Mouse (Mus musculus) adrenal gland, adult 2 months (tissue): Measurements from ENCODE around the gene Mmp23. TPM values are rescaled to one million over a fixed set of nuclear protein-coding genes. Genes with fewer than 3 reads are reported as not detected.

Experiments used
- DNase-seq: peaks from one replicate; pipeline ENCODE4 v3.0.0; 2021
- polyA plus RNA-seq: library from polyadenylated mRNA; depleted of rRNA; stranded (reverse); fragments of >200 nt; gene quantifications from 2 replicates; pipeline ENCODE4 v1.2.3, GENCODE M21; 2012; rRNA removed
- total RNA-seq, 2 experiments: library from RNA; stranded (reverse); gene quantifications; 2 replicates each; pipeline ENCODE4 v1.2.3; 2021

Mmp23 gene
- total and polyA plus RNA-seq, 3 experiments, result 5.2 to 23.9 (median 7.6) TPM

DNA sequence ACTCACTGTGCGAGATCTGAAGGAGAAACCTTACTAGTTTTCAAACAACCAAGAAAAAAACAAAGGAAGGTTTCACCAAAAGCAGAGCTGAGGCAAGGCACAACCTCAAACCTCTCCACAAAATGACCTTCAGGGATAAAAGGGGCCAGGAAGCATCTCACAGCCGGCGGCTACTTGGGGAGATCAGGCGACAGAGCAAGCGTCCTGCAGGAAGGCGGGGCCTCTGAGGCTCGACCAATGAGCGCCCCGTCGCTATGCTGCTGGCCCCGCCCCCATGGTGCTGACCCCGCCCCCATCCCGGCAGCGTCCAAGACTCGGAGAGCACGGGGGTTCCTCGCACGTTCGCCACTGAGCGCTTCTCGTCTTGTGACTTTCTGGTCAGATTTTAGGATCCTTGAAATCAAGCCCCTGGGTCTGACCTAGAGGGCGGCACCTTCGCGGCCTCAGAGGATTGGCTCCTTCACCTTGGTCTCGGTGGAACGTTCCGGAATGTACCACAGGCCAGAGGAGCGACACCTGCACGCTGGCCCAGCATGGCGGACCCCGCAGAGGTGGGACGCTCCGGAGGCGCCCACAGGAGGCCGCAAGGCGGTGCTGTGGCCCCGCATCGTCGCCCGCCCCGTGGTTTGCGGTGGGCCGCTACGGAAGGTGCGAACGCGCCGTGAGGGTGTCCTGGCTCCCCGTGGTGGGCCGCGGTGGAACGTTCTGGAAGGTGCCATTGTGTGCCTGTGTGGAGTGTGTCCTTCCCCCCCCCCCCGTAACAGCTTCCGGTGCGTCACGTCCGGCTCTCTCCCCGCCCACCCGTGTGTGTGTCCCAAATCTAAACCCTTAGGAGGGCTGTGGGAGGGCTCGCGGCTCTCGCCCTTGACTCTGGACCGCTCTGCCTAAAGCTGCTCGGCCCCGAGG lies 51.8 kb downstream of the Mmp23 start, which contains the start of gene Slc35e2:
Gene Slc35e2, plus strand, starts transcription at position 326 of the 906 bp plus-strand sequence.
- peak; percentile 95 for DNase-seq

Other genes starting within 250 kb of the Mmp23 start
- under 1 TPM; 0.62 to 0.63 TPM for gene Cfap74, start 244.2 kb downstream of the Mmp23 start, total RNA-seq
- gene Cfap74, start 244.2 kb downstream of the Mmp23 start, polyA plus RNA-seq, result 0.50 and 0.65 TPM in 2 replicates
- 10 to 100 TPM in 1 of 2 experiments, 1 to 10 TPM in 1; 7.5 to 13.1 TPM for gene Tmem52, start 184.3 kb downstream of the Mmp23 start, total RNA-seq
- 79.1 and 189 TPM in 2 replicates for gene Tmem52, start 184.3 kb downstream of the Mmp23 start, polyA plus RNA-seq
- 100 to 1,000 TPM; 445 to 452 TPM for gene Gnb1, start 162.0 kb downstream of the Mmp23 start, total RNA-seq
- 353 and 354 TPM in 2 replicates for gene Gnb1, start 162.0 kb downstream of the Mmp23 start, polyA plus RNA-seq
- gene Nadk, start 91.0 kb downstream of the Mmp23 start, total RNA-seq, result 100 to 1,000 TPM; 184 to 322 TPM
- gene Nadk, start 91.0 kb downstream of the Mmp23 start, polyA plus RNA-seq, result 297 and 390 TPM in 2 replicates
- 10 to 100 TPM; 33.6 to 35.9 TPM for gene Slc35e2, start 52.0 kb downstream of the Mmp23 start, total RNA-seq
- 17.5 and 29.6 TPM in 2 replicates for gene Slc35e2, start 52.0 kb downstream of the Mmp23 start, polyA plus RNA-seq
- 10 to 100 TPM; 41.6 to 46.7 TPM for gene Cdk11b, start 28.5 kb downstream of the Mmp23 start, total RNA-seq
- gene Cdk11b, start 28.5 kb downstream of the Mmp23 start, polyA plus RNA-seq, result 11.9 and 18.9 TPM in 2 replicates
- gene Gm10563, start 8.0 kb downstream of the Mmp23 start, total RNA-seq, result not detected
- not detected in 2 replicates for gene Gm10563, start 8.0 kb downstream of the Mmp23 start, polyA plus RNA-seq
- 10 to 100 TPM; 40.8 to 50.9 TPM for gene Mib2, start 15.8 kb upstream of the Mmp23 start, total RNA-seq
- gene Mib2, start 15.8 kb upstream of the Mmp23 start, polyA plus RNA-seq, result 110 and 117 TPM in 2 replicates
- gene Fndc10, start 41.0 kb upstream of the Mmp23 start, total RNA-seq, result 10 to 100 TPM; 42.6 to 65.1 TPM
- gene Fndc10, start 41.0 kb upstream of the Mmp23 start, polyA plus RNA-seq, result 247 and 266 TPM in 2 replicates
- gene Ssu72, start 51.4 kb upstream of the Mmp23 start, total RNA-seq, result 100 to 1,000 TPM; 104 to 143 TPM
- gene Ssu72, start 51.4 kb upstream of the Mmp23 start, polyA plus RNA-seq, result 178 and 190 TPM in 2 replicates
- gene Tmem240, start 81.4 kb upstream of the Mmp23 start, total RNA-seq, result under 1 TPM; 0.55 to 0.73 TPM
- gene Tmem240, start 81.4 kb upstream of the Mmp23 start, polyA plus RNA-seq, result 2.0 and 3.1 TPM in 2 replicates
- 10 to 100 TPM; 71.4 to 90.7 TPM for gene Atad3a, start 107.7 kb upstream of the Mmp23 start, total RNA-seq
- 226 and 242 TPM in 2 replicates for gene Atad3a, start 107.7 kb upstream of the Mmp23 start, polyA plus RNA-seq
- gene Vwa1, start 121.3 kb upstream of the Mmp23 start, total RNA-seq, result 1 to 10 TPM; 2.5 to 4.8 TPM
- 9.4 and 12.0 TPM in 2 replicates for gene Vwa1, start 121.3 kb upstream of the Mmp23 start, polyA plus RNA-seq
- under 1 TPM; 0.52 to 0.62 TPM for gene Tmem88b, start 132.5 kb upstream of the Mmp23 start, total RNA-seq
- gene Tmem88b, start 132.5 kb upstream of the Mmp23 start, polyA plus RNA-seq, result 0.81 and 0.97 TPM in 2 replicates
- not detected for gene Ankrd65, start 137.1 kb upstream of the Mmp23 start, total RNA-seq
- 0.11 and 0.16 TPM in 2 replicates for gene Ankrd65, start 137.1 kb upstream of the Mmp23 start, polyA plus RNA-seq
- gene Mrpl20, start 149.5 kb upstream of the Mmp23 start, total RNA-seq, result 100 to 1,000 TPM; 122 to 141 TPM
- gene Mrpl20, start 149.5 kb upstream of the Mmp23 start, polyA plus RNA-seq, result 42.1 and 65.2 TPM in 2 replicates
- gene Ccnl2, start 159.1 kb upstream of the Mmp23 start, total RNA-seq, result 100 to 1,000 TPM in 1 of 2 experiments, 10 to 100 TPM in 1; 70.2 to 118 TPM
- gene Ccnl2, start 159.1 kb upstream of the Mmp23 start, polyA plus RNA-seq, result 56.0 and 58.2 TPM in 2 replicates
- 100 to 1,000 TPM; 155 to 164 TPM for gene Aurkaip1, start 177.9 kb upstream of the Mmp23 start, total RNA-seq
- 276 and 293 TPM in 2 replicates for gene Aurkaip1, start 177.9 kb upstream of the Mmp23 start, polyA plus RNA-seq
- 10 to 100 TPM; 36.9 to 55.5 TPM for gene Mxra8, start 186.3 kb upstream of the Mmp23 start, total RNA-seq
- 164 and 185 TPM in 2 replicates for gene Mxra8, start 186.3 kb upstream of the Mmp23 start, polyA plus RNA-seq
- gene Dvl1, start 194.0 kb upstream of the Mmp23 start, total RNA-seq, result 10 to 100 TPM; 58.1 to 66.7 TPM
- gene Dvl1, start 194.0 kb upstream of the Mmp23 start, polyA plus RNA-seq, result 187 and 202 TPM in 2 replicates
- gene Tas1r3, start 210.0 kb upstream of the Mmp23 start, total RNA-seq, result under 1 TPM; 0.32 to 0.35 TPM
- gene Tas1r3, start 210.0 kb upstream of the Mmp23 start, polyA plus RNA-seq, result 0.56 and 0.62 TPM in 2 replicates
- gene Cptp, start 216.1 kb upstream of the Mmp23 start, total RNA-seq, result 10 to 100 TPM; 18.7 to 21.1 TPM
- gene Cptp, start 216.1 kb upstream of the Mmp23 start, polyA plus RNA-seq, result 29.4 and 37.1 TPM in 2 replicates
- 10 to 100 TPM; 27.5 to 32.0 TPM for gene Ints11, start 216.2 kb upstream of the Mmp23 start, total RNA-seq
- 24.5 and 30.8 TPM in 2 replicates for gene Ints11, start 216.2 kb upstream of the Mmp23 start, polyA plus RNA-seq
- 10 to 100 TPM; 21.8 to 28.4 TPM for gene Pusl1, start 238.4 kb upstream of the Mmp23 start, total RNA-seq
- gene Pusl1, start 238.4 kb upstream of the Mmp23 start, polyA plus RNA-seq, result 118 and 119 TPM in 2 replicates
- 10 to 100 TPM; 14.4 to 20.9 TPM for gene Acap3, start 238.4 kb upstream of the Mmp23 start, total RNA-seq
- 29.0 and 29.3 TPM in 2 replicates for gene Acap3, start 238.4 kb upstream of the Mmp23 start, polyA plus RNA-seq